ENCODE assay signal across 10 mouse cellular contexts in the genomic region with DNA sequence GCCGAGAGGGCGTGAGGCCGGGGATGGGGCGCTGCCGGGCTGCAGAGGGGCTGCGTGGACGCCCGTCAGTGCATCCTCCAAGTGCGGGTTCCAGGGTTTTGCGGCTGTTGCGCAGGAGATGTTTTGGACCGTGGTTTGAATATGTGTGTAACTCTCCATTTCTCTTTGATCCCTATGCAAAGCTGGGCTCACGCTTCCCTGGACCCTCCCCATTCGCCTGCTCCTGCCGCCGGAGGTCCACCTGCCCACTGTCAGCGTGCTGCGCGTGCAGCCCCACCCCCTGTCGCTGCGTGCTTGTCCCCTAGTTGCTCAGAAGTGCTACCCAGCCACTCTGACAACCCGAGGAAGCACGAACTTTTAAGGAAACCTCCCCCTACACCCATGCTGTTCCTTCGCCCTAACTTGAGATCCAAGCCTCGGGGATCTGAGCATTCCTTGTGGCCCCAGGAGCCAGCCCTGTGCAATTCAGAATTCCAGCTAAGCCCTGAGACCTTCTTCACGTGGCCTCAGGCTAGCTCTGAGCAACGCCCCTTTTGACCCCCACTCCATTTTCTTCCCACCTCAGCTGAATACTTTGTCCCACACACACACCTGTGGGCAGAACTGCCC. TPM values are rescaled to one million over a fixed set of nuclear protein-coding genes. Genes with fewer than 3 reads are reported as not detected.
DNase-seq lines count a peak whose midpoint lies in the region; ATAC-seq lines count a peak whose summit lies in the region.
"Had no signal": no experiment of that assay in that cellular context is flagged by ENCODE, and none has a peak within 500 bp of the region (broad histone marks: within the 10 kb centered on the region; RNA-seq: fewer than 3 reads in every experiment).

No protein-coding gene starts in this region.

- peak overlapping the region; percentile 66 for H3K9ac ChIP-seq in limb, embryonic 13.5 days
- H3K9ac ChIP-seq in stomach, embryonic 16.5 days (ENCODE audit: low read length) = peak overlapping the region; percentile 75

- H3K27me3 ChIP-seq in erythroblast, embryonic 14.5 days (ENCODE audit: control insufficient read depth) = peaks cover 42% of the 10 kb centered on the region
- H3K27me3 ChIP-seq in limb, embryonic 13.5 days = peaks cover 49% of the 10 kb centered on the region
- H3K27me3 ChIP-seq in stomach, embryonic 16.5 days (ENCODE audit: control insufficient read depth, insufficient read depth, low read length) = peaks cover 7% of the 10 kb centered on the region; the same call in 1 of the 2 replicates

- no peak overlapping the region for H3K27ac ChIP-seq in limb, embryonic 13.5 days
- H3K27ac ChIP-seq in stomach, embryonic 16.5 days (ENCODE audit: low read length) = no peak overlapping the region

- no peaks in the 10 kb centered on the region for H3K9me3 ChIP-seq in erythroblast, embryonic 14.5 days (ENCODE audit: control insufficient read depth, low read length)
- no peaks in the 10 kb centered on the region for H3K9me3 ChIP-seq in limb, embryonic 13.5 days
- no peaks in the 10 kb centered on the region for H3K9me3 ChIP-seq in stomach, embryonic 16.5 days (replicated peaks; ENCODE audit: control insufficient read depth, low read length)

- ATAC-seq in erythroblast, adult 5-6 weeks (replicated peaks; ENCODE audit: low FRiP score, poor library complexity, severe bottlenecking) = no peak
- ATAC-seq in limb, embryonic 13.5 days (ENCODE audit: low FRiP score, low read depth) = peak; percentile 33
- ATAC-seq in stomach, embryonic 16.5 days (ENCODE audit: insufficient read depth, low FRiP score) = no peak

- H3K4me2 ChIP-seq in limb, embryonic 13.5 days (replicated peaks) = peak overlapping the region; percentile 98
- H3K4me2 ChIP-seq in stomach, embryonic 16.5 days (ENCODE audit: low read depth, low read length) = peak overlapping the region; percentile 98

- H3K4me1 ChIP-seq in erythroblast, embryonic 14.5 days (ENCODE audit: control insufficient read depth) = peaks cover 9% of the 10 kb centered on the region
- peaks cover 26% of the 10 kb centered on the region for H3K4me1 ChIP-seq in limb, embryonic 13.5 days
- peaks cover 22% of the 10 kb centered on the region for H3K4me1 ChIP-seq in stomach, embryonic 16.5 days (ENCODE audit: control insufficient read depth, insufficient read depth, low read length)

- peak overlapping the region; percentile 54 for H3K4me3 ChIP-seq in erythroblast, embryonic 14.5 days (replicated peaks)
- peak overlapping the region; percentile 70 for H3K4me3 ChIP-seq in limb, embryonic 13.5 days
- H3K4me3 ChIP-seq in stomach, embryonic 16.5 days (replicated peaks; ENCODE audit: low read length) = peak overlapping the region; percentile 60

- H3K36me3 ChIP-seq in erythroblast, embryonic 14.5 days (ENCODE audit: control insufficient read depth) = no peaks in the 10 kb centered on the region
- no peaks in the 10 kb centered on the region for H3K36me3 ChIP-seq in limb, embryonic 13.5 days
- no peaks in the 10 kb centered on the region for H3K36me3 ChIP-seq in stomach, embryonic 16.5 days (ENCODE audit: control insufficient read depth, insufficient read depth, low read length)

- 1% methylated on average over 27 of the region's 27 CpGs for WGBS in limb, embryonic 13.5 days
- WGBS in stomach, embryonic 16.5 days = 5% methylated on average over 27 of the region's 27 CpGs

- peak; percentile 50 for DNase-seq in retina, embryonic 14.5 days (ENCODE audit: low spot score)
- DNase-seq in retina, postnatal 1 day = no peak
- DNase-seq in adrenal gland, postnatal 14 days = no peak
- DNase-seq in adrenal gland, postnatal 10 days = no peak

RNA-seq across cellular contexts. Expression of a gene that starts 0.8 kb away (rescaled TPM):
- polyA plus RNA-seq in erythroblast, embryonic 14.5 days (2012) = 0.05 TPM in 1 of 2 replicates, not detected in the other
- total RNA-seq in erythroblast, adult 5-6 weeks (2015; ENCODE audit: low replicate concordance) = not detected in 2 replicates
- not detected in 2 replicates for total RNA-seq in erythroblast, adult 5-6 weeks (2017; ENCODE audit: low replicate concordance)
- 1.4 and 1.7 TPM in 2 replicates for polyA plus RNA-seq in limb, embryonic 13.5 days (2015; fragmentation: Nextera tagmentation; extraction: Ambion mirVana)
- polyA plus RNA-seq in stomach, embryonic 16.5 days (2015; fragmentation: Nextera tagmentation; extraction: Ambion mirVana) = 4.5 and 4.7 TPM in 2 replicates
- total RNA-seq in adrenal gland, postnatal 14 days (2021) = 7.6 and 28.3 TPM in 2 replicates
- 10 to 100 TPM; 10.2 to 24.1 TPM for total RNA-seq in adrenal gland, postnatal 10 days (2021)

RNA-seq across cellular contexts. Expression of a gene that starts 13.8 kb away (rescaled TPM):
- not detected in 2 replicates for polyA plus RNA-seq in erythroblast, embryonic 14.5 days (2012)
- total RNA-seq in erythroblast, adult 5-6 weeks (2015; ENCODE audit: low replicate concordance) = not detected in 2 replicates
- not detected in 2 replicates for total RNA-seq in erythroblast, adult 5-6 weeks (2017; ENCODE audit: low replicate concordance)
- polyA plus RNA-seq in limb, embryonic 13.5 days (2015; fragmentation: Nextera tagmentation; extraction: Ambion mirVana) = 0.31 and 0.43 TPM in 2 replicates
- polyA plus RNA-seq in stomach, embryonic 16.5 days (2015; fragmentation: Nextera tagmentation; extraction: Ambion mirVana) = 2.0 and 3.6 TPM in 2 replicates
- total RNA-seq in adrenal gland, postnatal 14 days (2021) = 5.4 and 12.6 TPM in 2 replicates
- total RNA-seq in adrenal gland, postnatal 10 days (2021) = 1 to 10 TPM in 1 of 2 experiments, under 1 TPM in 1; 0.94 to 5.1 TPM
- total RNA-seq: left cerebral cortex, postnatal 36 days had no signal

RNA-seq across cellular contexts. Expression of a gene that starts 42.5 kb away (rescaled TPM):
- not detected in 2 replicates for polyA plus RNA-seq in erythroblast, embryonic 14.5 days (2012)
- not detected in 2 replicates for total RNA-seq in erythroblast, adult 5-6 weeks (2015; ENCODE audit: low replicate concordance)
- not detected in 2 replicates for total RNA-seq in erythroblast, adult 5-6 weeks (2017; ENCODE audit: low replicate concordance)
- not detected in 2 replicates for polyA plus RNA-seq in limb, embryonic 13.5 days (2015; fragmentation: Nextera tagmentation; extraction: Ambion mirVana)
- not detected in 2 replicates for polyA plus RNA-seq in stomach, embryonic 16.5 days (2015; fragmentation: Nextera tagmentation; extraction: Ambion mirVana)
- total RNA-seq in adrenal gland, postnatal 14 days (2021) = not detected in 2 replicates
- total RNA-seq in adrenal gland, postnatal 10 days (2021) = not detected
- total RNA-seq: left cerebral cortex, postnatal 36 days had no signal

RNA-seq across cellular contexts. Expression of a gene that starts 54.5 kb away (rescaled TPM):
- polyA plus RNA-seq in erythroblast, embryonic 14.5 days (2012) = not detected in 2 replicates
- not detected in 2 replicates for total RNA-seq in erythroblast, adult 5-6 weeks (2015; ENCODE audit: low replicate concordance)
- total RNA-seq in erythroblast, adult 5-6 weeks (2017; ENCODE audit: low replicate concordance) = not detected in 2 replicates
- polyA plus RNA-seq in limb, embryonic 13.5 days (2015; fragmentation: Nextera tagmentation; extraction: Ambion mirVana) = not detected in 2 replicates
- polyA plus RNA-seq in stomach, embryonic 16.5 days (2015; fragmentation: Nextera tagmentation; extraction: Ambion mirVana) = 8.2 and 8.7 TPM in 2 replicates
- 1.4 and 2.9 TPM in 2 replicates for total RNA-seq in adrenal gland, postnatal 14 days (2021)
- total RNA-seq in adrenal gland, postnatal 10 days (2021) = 1 to 10 TPM; 1.4 to 4.3 TPM
- polyA plus RNA-seq: thymus, postnatal 0 days had no signal
